Mouse (Mus musculus) frontal cortex, adult 2 months (tissue): ENCODE results near the gene Sag. TPM values are rescaled to one million over a fixed set of nuclear protein-coding genes. Genes with fewer than 3 reads are reported as not detected.

Source experiments
- DNase-seq, 2 experiments: peaks; one replicate each; pipeline ENCODE4 v3.0.0; 2022; ENCODE audit warnings: low spot score in 1 of 2; ENCODE audit errors: extremely low spot score in 1 of 2
- polyA plus RNA-seq: library from polyadenylated mRNA; depleted of rRNA; stranded (reverse); fragments of >200 nt; gene quantifications from 2 replicates; pipeline ENCODE4 v1.2.3, GENCODE M21; 2012

Gene Sag
- polyA plus RNA-seq, 1 experiment: 3.6 TPM

DNA sequence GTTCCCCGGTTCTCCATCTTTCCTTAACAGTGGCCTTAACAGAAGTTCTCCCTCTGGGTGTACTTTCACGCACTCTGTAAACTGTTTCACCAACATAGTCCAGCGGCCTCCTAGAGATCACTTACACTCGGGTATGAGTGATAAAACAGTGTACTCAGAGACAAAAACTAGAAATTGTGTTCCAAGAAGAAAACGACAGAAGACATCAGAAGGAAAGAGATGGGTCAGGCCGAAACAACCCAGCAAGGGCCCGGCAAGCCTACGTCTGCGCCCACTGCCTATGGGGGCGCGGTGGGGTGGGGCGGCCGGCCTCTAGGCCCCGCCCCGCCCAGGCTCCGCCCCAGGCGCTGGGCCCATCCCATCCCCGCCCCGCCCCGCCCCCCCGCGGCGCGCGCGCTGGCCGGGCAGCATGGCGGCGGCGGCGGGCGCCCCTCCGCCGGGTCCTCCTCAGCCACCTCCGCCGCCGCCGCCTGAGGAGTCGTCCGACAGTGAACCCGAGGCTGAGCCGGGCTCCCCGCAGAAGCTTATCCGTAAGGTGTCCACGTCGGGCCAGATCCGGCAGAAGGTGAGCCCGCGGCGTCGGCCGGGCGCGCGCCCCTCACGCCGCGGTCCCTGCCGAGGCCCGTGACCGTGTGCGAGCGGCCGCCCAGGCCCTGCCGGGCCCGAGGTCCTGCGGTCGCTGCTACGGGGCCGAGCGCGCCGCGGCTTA lies 49.6 kb downstream of the Sag start, which contains the start of gene Dgkd:
TSS of gene Dgkd (plus strand) at position 396 of the 709 bp plus-strand sequence.
- peak in 1 of 2 experiments; percentile 56 for DNase-seq

GRCm38 (mm10) chr1:87853601-87854361 lies 50.3 kb downstream of the Sag start:
- DNase-seq: peak in 1 of 2 experiments; percentile 32

DNA sequence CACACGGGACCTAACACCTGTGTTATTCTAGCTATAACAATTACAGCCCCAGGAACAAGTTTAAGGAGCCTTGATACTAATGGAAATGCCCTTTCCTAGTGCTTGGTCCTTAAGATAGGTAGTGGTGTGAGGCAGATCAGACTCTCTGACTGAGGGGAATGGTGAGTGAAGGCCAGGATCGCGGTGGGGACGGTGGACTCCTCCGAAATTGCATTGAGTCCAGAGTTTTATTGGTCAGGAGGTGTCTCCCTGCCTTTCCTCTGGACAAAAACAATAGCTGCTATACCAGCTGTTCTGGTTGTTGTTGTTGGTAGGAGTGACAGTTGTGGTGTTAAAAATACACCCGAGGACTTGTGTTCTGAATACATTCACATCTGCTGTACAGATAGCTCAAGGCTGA lies 50.9 kb downstream of the Sag start:
- no peak for DNase-seq

GRCm38 (mm10) chr1:87854851-87855251 lies 51.4 kb downstream of the Sag start:
- DNase-seq: no peak

- no peak for DNase-seq
Observed at GRCm38 (mm10) chr1:87855522-87855921, 52.0 kb downstream of the Sag start.

GRCm38 (mm10) chr1:87856823-87857222 lies 53.3 kb downstream of the Sag start:
- peak in 1 of 2 experiments; percentile 68 for DNase-seq

DNA sequence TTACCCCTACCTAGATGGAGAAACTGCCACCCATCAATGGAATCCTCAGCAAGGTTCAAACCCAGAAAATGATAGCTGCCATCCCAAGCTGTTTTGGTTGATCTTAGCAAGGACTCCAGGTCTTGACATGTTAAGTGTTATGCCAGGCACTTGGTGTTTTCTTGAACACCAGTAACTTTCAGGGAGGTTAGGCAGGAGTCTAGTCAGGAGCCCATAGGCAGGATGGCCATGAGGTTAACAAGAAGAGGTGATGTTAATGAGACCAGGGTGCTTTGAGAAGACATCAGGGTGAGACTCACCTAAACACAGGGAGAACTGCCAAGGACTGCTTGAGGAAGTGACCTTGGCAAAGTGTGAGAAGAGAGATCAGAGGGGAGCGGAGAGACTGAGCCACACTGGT lies 54.6 kb downstream of the Sag start:
- no peak for DNase-seq

DNA sequence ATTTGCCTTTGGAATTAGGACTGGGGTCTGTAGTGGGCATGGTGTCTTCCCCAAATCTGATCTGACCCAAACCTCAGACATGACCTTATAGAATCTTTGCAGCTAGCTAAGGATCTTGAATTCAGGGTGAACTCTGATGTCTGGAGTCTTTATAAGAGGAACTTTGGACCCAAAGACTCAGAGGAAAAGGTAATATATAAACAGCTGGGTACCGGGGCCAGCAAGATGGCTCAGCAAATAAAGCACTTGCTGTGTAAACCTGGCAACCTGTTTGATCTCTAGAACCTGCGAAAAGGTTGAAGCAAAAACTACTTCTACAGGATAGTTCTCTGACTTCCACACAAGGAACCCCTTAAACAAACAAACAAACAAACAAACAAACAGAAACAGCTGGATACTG lies 55.0 kb downstream of the Sag start:
- no peak for DNase-seq

GRCm38 (mm10) chr1:87863602-87864001 lies 60.1 kb downstream of the Sag start:
- DNase-seq: no peak

- no peak for DNase-seq
Observed at GRCm38 (mm10) chr1:87864889-87865288, 61.4 kb downstream of the Sag start.

DNA sequence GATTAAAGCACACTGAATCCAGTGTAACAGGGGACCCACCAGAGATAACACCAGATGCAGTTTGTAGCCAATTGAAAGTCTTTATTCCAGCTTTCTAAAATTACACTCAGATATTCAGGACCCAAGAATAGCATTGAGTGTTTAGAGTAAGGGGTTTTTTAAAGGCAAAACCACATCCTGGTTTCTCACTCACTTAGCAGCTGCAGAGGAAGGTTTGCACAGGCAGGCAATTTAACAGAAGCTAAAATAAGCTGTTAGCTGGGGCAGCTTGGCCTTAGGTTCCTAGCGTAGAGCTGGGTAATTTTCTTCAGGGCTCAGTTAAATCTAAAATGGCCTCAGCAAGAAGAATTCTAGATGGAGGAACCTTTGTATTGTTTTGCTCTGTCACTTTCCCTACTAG lies 63.2 kb downstream of the Sag start:
- no peak for DNase-seq

GRCm38 (mm10) chr1:87871546-87871945 lies 68.1 kb downstream of the Sag start:
- DNase-seq: no peak

GRCm38 (mm10) chr1:87873081-87873480 lies 69.6 kb downstream of the Sag start:
- DNase-seq: no peak

- no peak for DNase-seq
Observed at GRCm38 (mm10) chr1:87876065-87876464, 72.6 kb downstream of the Sag start.

- DNase-seq: no peak
Observed at GRCm38 (mm10) chr1:87877552-87878283, 74.2 kb downstream of the Sag start.

- DNase-seq: no peak
Observed at GRCm38 (mm10) chr1:87879034-87879433, 75.6 kb downstream of the Sag start.

- DNase-seq: peak; percentile 56 to 83
Observed at GRCm38 (mm10) chr1:87879494-87880325, 76.2 kb downstream of the Sag start.

DNA sequence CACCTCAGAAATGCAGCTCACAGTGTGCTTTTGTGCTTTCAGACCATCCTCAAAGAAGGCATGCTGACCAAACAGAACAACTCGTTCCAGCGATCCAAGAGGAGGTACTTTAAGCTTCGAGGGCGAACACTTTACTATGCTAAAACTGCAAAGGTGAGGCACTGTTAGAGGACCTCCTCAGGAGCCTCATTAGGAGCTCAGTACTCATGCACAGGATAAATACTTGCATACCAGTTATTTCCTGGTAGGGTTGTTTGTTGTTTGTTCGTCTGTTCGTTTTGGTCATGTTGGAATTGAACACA lies 76.8 kb downstream of the Sag start:
- DNase-seq: no peak

DNA sequence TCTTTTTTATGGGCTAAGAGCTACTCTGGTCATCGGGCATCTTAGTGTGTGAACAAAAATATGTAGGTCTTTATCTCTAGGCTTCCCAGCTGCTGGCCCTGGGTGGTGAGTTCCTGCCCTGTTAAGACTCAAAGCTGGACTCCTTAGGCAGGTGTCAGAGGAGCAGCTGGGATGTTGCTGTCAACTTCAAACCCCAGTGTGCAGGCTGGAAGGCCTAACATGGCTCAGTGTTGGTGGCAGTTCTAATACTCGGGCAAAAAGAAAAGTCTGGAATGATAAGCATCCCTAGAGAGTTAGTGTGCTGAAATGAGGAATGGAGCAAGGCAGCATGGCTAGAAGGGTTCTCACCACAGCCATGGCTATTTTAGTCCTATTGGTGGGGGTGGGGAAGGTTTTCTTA lies 77.4 kb downstream of the Sag start:
- no peak for DNase-seq

GRCm38 (mm10) chr1:87881726-87882125 lies 78.2 kb downstream of the Sag start:
- DNase-seq: no peak

- DNase-seq: no peak
Observed at GRCm38 (mm10) chr1:87882554-87882953, 79.1 kb downstream of the Sag start.
